Mouse (Mus musculus) heart, postnatal 0 days (tissue): ENCODE data around the gene Arhgef12.
"Not testable (repeated sequence)": the region's sequence is repeated elsewhere in the genome, so short reads cannot be mapped to it uniquely, and the experiment has no call there.

ENCODE experiments used
- CTCF ChIP-seq: IDR thresholded peaks from 2 replicates; pipeline ENCODE4 v1.5.1; 2016; ENCODE audit warnings: antibody characterized with exemption, control low read depth, low read depth
- EP300 ChIP-seq: IDR thresholded peaks from 2 replicates; pipeline ENCODE4 v1.6.1; 2016; ENCODE audit warnings: antibody characterized with exemption, low read depth

DNA sequence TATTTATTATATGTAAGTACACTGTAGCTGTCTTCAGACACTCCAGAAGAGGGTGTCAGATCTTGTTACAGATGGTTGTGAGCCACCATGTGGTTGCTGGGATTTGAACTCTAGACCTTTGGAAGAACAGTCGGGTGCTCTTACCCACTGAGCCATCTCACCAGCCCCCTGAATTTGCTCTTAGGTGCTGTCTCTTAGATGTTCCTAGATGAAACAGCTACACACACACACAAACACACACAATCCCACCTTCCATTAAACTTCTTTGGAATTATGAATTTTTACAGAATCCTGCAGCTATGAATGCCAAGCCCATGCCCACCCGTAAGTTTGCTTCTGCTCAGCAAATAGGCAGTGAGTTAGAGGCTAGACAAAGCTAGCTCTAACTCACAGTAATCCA, 14.9 kb upstream of the Arhgef12 start:
- TF ChIP-seq CTCF, EP300: not testable (repeated sequence)
